Mouse (Mus musculus) cortical plate, adult 2 months (tissue): ENCODE data around the gene Hist4h4.

Source experiments
- CTCF ChIP-seq: fragments of 200-500 bp; IDR thresholded peaks from 2 replicates; pipeline ENCODE4 v1.5.1; 2011; ENCODE audit warnings: mild to moderate bottlenecking, control low read depth, low read length; ENCODE audit not compliant: insufficient read depth; ENCODE audit errors: extremely low read depth
- POLR2A ChIP-seq: fragments of 200-500 bp; IDR thresholded peaks from 2 replicates; pipeline ENCODE4 v1.6.1; 2011; ENCODE audit warnings: mild to moderate bottlenecking, low read length, control low read depth; ENCODE audit not compliant: insufficient read depth; ENCODE audit errors: extremely low read depth

GRCm38 (mm10) chr6:136808631-136809046 is 4.4 kb upstream of the Hist4h4 start:
- no peak for TF ChIP-seq CTCF
- TF ChIP-seq POLR2A = no peak
